Mouse (Mus musculus) ES-Bruce4 (cell line): ENCODE results near the gene Ice2. TPM values are rescaled to one million over a fixed set of nuclear protein-coding genes. Genes with fewer than 3 reads are reported as not detected.

Experiments used
- H3K27ac ChIP-seq: 2 replicates; pipeline ENCODE4 v1.5.1; 2012; ENCODE audit warnings: low read length, inconsistent platforms; ENCODE audit not compliant: insufficient read depth
- H3K27me3 ChIP-seq: 2 replicates; pipeline ENCODE4 v1.6.1; 2012; ENCODE audit warnings: mild to moderate bottlenecking, low read length, inconsistent platforms; ENCODE audit not compliant: control insufficient read depth, poor library complexity, insufficient read depth, severe bottlenecking
- H3K36me3 ChIP-seq: 2 replicates; pipeline ENCODE4 v1.6.1; 2012; ENCODE audit warnings: inconsistent platforms, mild to moderate bottlenecking, low read length, moderate library complexity; ENCODE audit not compliant: control insufficient read depth, poor library complexity, insufficient read depth, severe bottlenecking
- H3K4me1 ChIP-seq: one replicate; pipeline ENCODE4 v1.8.1; 2011; ENCODE audit warnings: low read length; ENCODE audit not compliant: control insufficient read depth, insufficient read depth
- H3K4me3 ChIP-seq: 2 replicates; pipeline ENCODE4 v1.5.1; 2011; ENCODE audit warnings: low read depth, mild to moderate bottlenecking, low read length
- H3K9ac ChIP-seq: 2 replicates; pipeline ENCODE4 v1.6.1; 2012; ENCODE audit warnings: low read depth, mild to moderate bottlenecking, inconsistent platforms; ENCODE audit not compliant: poor library complexity, severe bottlenecking
- H3K9me3 ChIP-seq: replicated peaks from 2 replicates; pipeline ENCODE4 v1.6.1; 2012; ENCODE audit warnings: mild to moderate bottlenecking, low read length, inconsistent platforms; ENCODE audit not compliant: control insufficient read depth, poor library complexity, insufficient read depth, severe bottlenecking
- CTCF ChIP-seq: IDR thresholded peaks from one replicate; pipeline ENCODE4 v1.8.1; 2011; ENCODE audit warnings: low read depth, low read length
- EP300 ChIP-seq: IDR thresholded peaks from 2 replicates; pipeline ENCODE4 v1.6.1; 2011; ENCODE audit warnings: low read depth, low read length; ENCODE audit not compliant: insufficient read depth
- POLR2A ChIP-seq: IDR thresholded peaks from one replicate; pipeline ENCODE4 v1.8.1; 2011; ENCODE audit warnings: low read length; ENCODE audit not compliant: insufficient read depth
- polyA plus RNA-seq: library from polyadenylated mRNA; stranded (reverse); fragments of >200 nt; gene quantifications from 2 replicates; pipeline ENCODE4 v1.2.4, GENCODE M21; 2011; ENCODE audit warnings: low read depth; ENCODE audit not compliant: missing spikeins, insufficient read depth, insufficient read length

Ice2 gene
- polyA plus RNA-seq, 1 experiment = 25.7 TPM

- no peak overlapping the region for H3K9ac ChIP-seq
- H3K9me3 ChIP-seq = no peaks in the 10 kb centered on the region
- H3K36me3 ChIP-seq = no peaks in the 10 kb centered on the region
- H3K27ac ChIP-seq = no peak overlapping the region
- TF ChIP-seq CTCF (no peak), POLR2A (no peak), EP300 (no peak)
- H3K4me1 ChIP-seq = peaks cover 2% of the 10 kb centered on the region
- no peak overlapping the region for H3K4me3 ChIP-seq
- no peaks in the 10 kb centered on the region for H3K27me3 ChIP-seq
Measured at GRCm38 (mm10) chr9:69390631-69391030, 7.1 kb upstream of the Ice2 start.

GRCm38 (mm10) chr9:69394234-69394633 lies 3.5 kb upstream of the Ice2 start:
- Histone ChIP-seq H3K27me3 (no peaks in the 10 kb centered on the region), H3K4me1 (peaks cover 2% of the 10 kb centered on the region), H3K9ac (no peak overlapping the region), H3K9me3 (no peaks in the 10 kb centered on the region), H3K4me3 (no peak overlapping the region), H3K27ac (no peak overlapping the region), H3K36me3 (no peaks in the 10 kb centered on the region)
- no peak for TF ChIP-seq POLR2A
- no peak for TF ChIP-seq EP300
- no peak for TF ChIP-seq CTCF

- Histone ChIP-seq H3K9me3 (no peaks in the 10 kb centered on the region), H3K4me1 (no peaks in the 10 kb centered on the region), H3K4me3 (peak overlapping the region; percentile 89), H3K27ac (no peak overlapping the region; the same call in 1 of the 2 replicates), H3K27me3 (no peaks in the 10 kb centered on the region), H3K9ac (peak overlapping the region; percentile 99), H3K36me3 (no peaks in the 10 kb centered on the region; the same call in 1 of the 2 replicates)
- TF ChIP-seq POLR2A (no peak), CTCF (no peak), EP300 (no peak)
Measured at GRCm38 (mm10) chr9:69397432-69397759, 310 bp upstream of the Ice2 start.

- Histone ChIP-seq H3K4me3 (peak overlapping the region; percentile 89), H3K4me1 (no peaks in the 10 kb centered on the region), H3K36me3 (no peaks in the 10 kb centered on the region; the same call in 1 of the 2 replicates), H3K9ac (peak overlapping the region; percentile 99), H3K27ac (no peak overlapping the region), H3K27me3 (no peaks in the 10 kb centered on the region), H3K9me3 (no peaks in the 10 kb centered on the region)
- TF ChIP-seq POLR2A (no peak), CTCF (no peak), EP300 (no peak)
Measured at GRCm38 (mm10) chr9:69398453-69398850, 746 bp downstream of the Ice2 start.

- no peaks in the 10 kb centered on the region for H3K9me3 ChIP-seq
- H3K27ac ChIP-seq = no peak overlapping the region
- H3K4me1 ChIP-seq = no peaks in the 10 kb centered on the region
- no peak for TF ChIP-seq EP300
- no peak for TF ChIP-seq CTCF
- no peak for TF ChIP-seq POLR2A
- H3K4me3 ChIP-seq = no peak overlapping the region
- H3K9ac ChIP-seq = no peak overlapping the region
- H3K27me3 ChIP-seq = no peaks in the 10 kb centered on the region
- H3K36me3 ChIP-seq = no peaks in the 10 kb centered on the region; the same call in 1 of the 2 replicates
Measured at GRCm38 (mm10) chr9:69404671-69405070, 7.0 kb downstream of the Ice2 start.

GRCm38 (mm10) chr9:69419476-69419875 lies 21.8 kb downstream of the Ice2 start:
- Histone ChIP-seq H3K27ac (no peak overlapping the region), H3K36me3 (peaks cover 11% of the 10 kb centered on the region), H3K4me3 (no peak overlapping the region), H3K9ac (no peak overlapping the region), H3K27me3 (no peaks in the 10 kb centered on the region), H3K9me3 (no peaks in the 10 kb centered on the region), H3K4me1 (no peaks in the 10 kb centered on the region)
- no peak for TF ChIP-seq EP300
- no peak for TF ChIP-seq POLR2A
- TF ChIP-seq CTCF = no peak
